Comparison of ENCODE assay signal across 8 mouse cellular contexts in the genomic region with DNA sequence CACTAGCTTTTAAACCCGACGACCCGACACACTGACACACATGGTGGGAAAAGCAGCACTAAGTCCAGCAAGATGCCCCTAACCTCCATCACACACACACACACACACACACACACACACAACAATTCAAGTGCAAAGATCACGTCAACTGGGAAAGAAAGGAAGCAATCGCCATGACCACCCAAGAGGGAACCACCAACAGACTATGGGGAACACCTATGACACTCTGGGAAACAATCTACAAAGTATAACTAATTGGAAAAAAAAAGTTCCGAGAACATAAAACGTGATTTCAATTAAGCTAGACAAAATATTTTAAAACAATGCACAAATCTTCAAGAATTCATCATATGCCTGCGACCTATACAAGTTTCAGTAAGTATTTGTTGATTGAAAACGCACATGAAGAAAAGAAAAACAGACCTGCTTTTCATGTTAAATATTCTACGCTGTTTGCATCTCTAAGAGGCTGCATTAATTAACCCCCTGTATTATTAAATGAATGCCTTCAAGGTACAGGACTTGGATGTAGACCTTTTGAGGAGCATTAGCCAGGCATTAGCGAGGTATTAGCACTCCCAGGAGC. TPM values are rescaled to one million over a fixed set of nuclear protein-coding genes. Genes with fewer than 3 reads are reported as not detected.
DNase-seq lines count a peak whose midpoint lies in the region; ATAC-seq and TF ChIP-seq lines count a peak whose summit lies in the region.

No protein-coding gene starts in this region.

- H3K27me3 ChIP-seq in liver, adult 2 months (ENCODE audit: control insufficient read depth, insufficient read depth, low read length), result no peaks in the 10 kb centered on the region
- peaks cover 28% of the 10 kb centered on the region for H3K27me3 ChIP-seq in limb, embryonic 12.5 days

- H3K27ac ChIP-seq in liver, adult 2 months (replicated peaks; ENCODE audit: insufficient read depth, low read depth, low read length), result peak overlapping the region; percentile 92
- no peak overlapping the region for H3K27ac ChIP-seq in embryonic fibroblast, embryonic 13.5 days (ENCODE audit: insufficient read depth, low read length)
- no peak overlapping the region for H3K27ac ChIP-seq in limb, embryonic 12.5 days

- TF ChIP-seq POLR2A in liver, adult 2 months (IDR thresholded peaks at IDR 0.05; ENCODE audit: extremely low read depth, insufficient read depth, low read length), result no peak
- TF ChIP-seq POLR2A in embryonic fibroblast, embryonic 13.5 days (IDR thresholded peaks at IDR 0.05; ENCODE audit: low read depth, low read length), result no peak

- peaks cover 17% of the 10 kb centered on the region for H3K4me1 ChIP-seq in liver, adult 2 months (ENCODE audit: control insufficient read depth, insufficient read depth, low read length)
- H3K4me1 ChIP-seq in embryonic fibroblast, embryonic 13.5 days (ENCODE audit: control insufficient read depth, insufficient read depth, low read length), result no peaks in the 10 kb centered on the region
- 0 out of 2 replicates have a peak, but pooled peaks cover 3% of the 10 kb centered on the region for H3K4me1 ChIP-seq in limb, embryonic 12.5 days (replicated peaks)

- WGBS in liver, adult 2 months, result 19% methylated on average over 11 of the region's 11 CpGs
- WGBS in limb, embryonic 12.5 days, result 43% methylated on average over 11 of the region's 11 CpGs

- H3K36me3 ChIP-seq in liver, adult 2 months (ENCODE audit: control insufficient read depth, insufficient read depth, low read length), result peaks cover 12% of the 10 kb centered on the region
- H3K36me3 ChIP-seq in limb, embryonic 12.5 days, result peaks cover 19% of the 10 kb centered on the region; the same call in 1 of the 2 replicates

- no peak for ATAC-seq in limb, embryonic 12.5 days (ENCODE audit: insufficient number of reproducible peaks, insufficient read depth, low FRiP score, low TSS enrichment, low read depth)
- ATAC-seq in activated CD4-positive, CD25-positive, alpha-beta regulatory T cell, adult 4 months, result no peak

- peaks cover 9% of the 10 kb centered on the region; the same call in 1 of the 2 replicates for H3K79me2 ChIP-seq in liver, adult 2 months (ENCODE audit: control insufficient read depth, insufficient read depth, low read length)

- peak overlapping the region; percentile 73 for H3K9ac ChIP-seq in liver, adult 2 months (ENCODE audit: low read depth, low read length)
- H3K9ac ChIP-seq in limb, embryonic 12.5 days (replicated peaks), result no peak overlapping the region

- no peak for DNase-seq in liver, adult 2 months (ENCODE audit: extremely low read depth, low read depth, low spot score)
- DNase-seq in liver, result no peak
- peak; percentile 28 for DNase-seq in retina, embryonic 14.5 days (ENCODE audit: low spot score)
- DNase-seq in adrenal gland, postnatal 36 days, result no peak
- DNase-seq in adrenal gland, postnatal 10 days, result no peak

- peak overlapping the region; percentile 71 for H3K4me3 ChIP-seq in liver, adult 2 months (ENCODE audit: insufficient read depth, low read depth, low read length)
- peak overlapping the region; percentile 47; the same call in 1 of the 2 replicates for H3K4me3 ChIP-seq in embryonic fibroblast, embryonic 13.5 days (ENCODE audit: insufficient read depth, low read length)
- H3K4me3 ChIP-seq in limb, embryonic 12.5 days (replicated peaks), result peak overlapping the region; percentile 67

- TF ChIP-seq CTCF in liver, adult 2 months (IDR thresholded peaks at IDR 0.05; ENCODE audit: low read depth, low read length), result no peak
- no peak for TF ChIP-seq CTCF in embryonic fibroblast, embryonic 13.5 days (IDR thresholded peaks at IDR 0.05; ENCODE audit: borderline replicate concordance, insufficient read depth, low read length)

- no peaks in the 10 kb centered on the region for H3K9me3 ChIP-seq in limb, embryonic 12.5 days

- peak overlapping the region; percentile 89 for H3K4me2 ChIP-seq in limb, embryonic 12.5 days

RNA-seq across cellular contexts. Expression of gene Atp7b, which starts 0.9 kb away (rescaled TPM):
- 9.8 and 14.5 TPM in 2 replicates for total RNA-seq in liver, adult 2 months (2014; rRNA removed)
- polyA plus RNA-seq in liver, adult 2 months (2012; rRNA removed), result 10.7 and 12.5 TPM in 2 replicates
- not detected in 2 replicates for polyA plus RNA-seq in embryonic fibroblast, embryonic 13.5 days (2011; ENCODE audit: insufficient read length, low read depth, missing spikeins)
- 0.86 and 0.97 TPM in 2 replicates for polyA plus RNA-seq in limb, embryonic 12.5 days (2016; fragmentation: Nextera tagmentation; extraction: Ambion mirVana)
- polyA plus RNA-seq in activated CD4-positive, CD25-positive, alpha-beta regulatory T cell, adult 4 months (2017; shearing (Covaris generic)), result not detected
- total RNA-seq in adrenal gland, postnatal 36 days (2021), result 1 to 10 TPM in 1 of 2 experiments, under 1 TPM in 1; 0.76 to 1.4 TPM
- 1 to 10 TPM; 2.8 to 3.9 TPM for total RNA-seq in adrenal gland, postnatal 10 days (2021)

RNA-seq across cellular contexts. Expression of gene Alg11, which starts 1.3 kb away (rescaled TPM):
- total RNA-seq in liver, adult 2 months (2014; rRNA removed), result 15.2 and 22.2 TPM in 2 replicates
- 4.8 and 11.6 TPM in 2 replicates for polyA plus RNA-seq in liver, adult 2 months (2012; rRNA removed)
- 33.8 and 34.8 TPM in 2 replicates for polyA plus RNA-seq in embryonic fibroblast, embryonic 13.5 days (2011; ENCODE audit: insufficient read length, low read depth, missing spikeins)
- polyA plus RNA-seq in limb, embryonic 12.5 days (2016; fragmentation: Nextera tagmentation; extraction: Ambion mirVana), result 38.4 and 38.6 TPM in 2 replicates
- polyA plus RNA-seq in activated CD4-positive, CD25-positive, alpha-beta regulatory T cell, adult 4 months (2017; shearing (Covaris generic)), result 10 to 100 TPM; 19.7 to 20.2 TPM
- total RNA-seq in adrenal gland, postnatal 36 days (2021), result 10 to 100 TPM; 40.6 to 43.2 TPM
- total RNA-seq in adrenal gland, postnatal 10 days (2021), result 10 to 100 TPM; 23.3 to 32.8 TPM
